Mouse (Mus musculus) ovary, postnatal 36 days (tissue): ENCODE data around the gene Rorb.

ENCODE experiments used
- DNase-seq: peaks from one replicate; pipeline ENCODE4 v3.0.0; 2022; ENCODE audit warnings: low spot score, mixed read lengths

The Rorb gene

GRCm38 (mm10) chr19:19005144-19005543 is 105.9 kb downstream of the Rorb start:
- no peak for DNase-seq

DNA sequence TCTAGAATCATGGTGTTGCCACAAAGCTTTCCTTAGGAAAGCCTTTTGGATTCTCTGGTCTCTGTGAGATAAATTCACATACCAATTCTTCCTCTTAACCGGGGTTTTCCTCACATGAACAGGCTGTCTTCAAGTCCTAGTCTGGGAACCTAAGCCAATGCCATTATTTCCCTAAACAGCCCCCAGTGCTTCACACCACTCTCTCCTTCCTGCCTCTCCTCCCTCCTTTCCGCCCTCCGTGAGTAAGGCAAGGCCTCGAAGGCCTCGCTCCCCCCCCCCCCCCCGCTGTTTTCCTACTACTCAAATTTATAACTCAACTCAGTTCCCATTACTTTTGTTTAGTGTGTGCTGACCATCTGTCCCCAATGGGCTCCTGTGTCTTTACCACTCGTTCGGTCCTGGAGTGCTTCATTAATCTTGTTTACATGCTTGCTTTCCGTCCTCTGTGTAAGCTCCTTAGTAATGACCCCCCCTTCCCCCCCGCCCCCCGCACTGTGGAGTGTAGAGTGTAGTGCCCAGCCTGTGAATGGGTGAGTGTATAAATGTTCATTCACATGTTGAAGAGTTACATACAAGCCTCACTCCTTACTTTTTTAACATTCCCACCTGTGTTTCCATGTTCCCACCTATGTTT is 106.9 kb downstream of the Rorb start:
- DNase-seq = no peak

- no peak for DNase-seq
Measured at GRCm38 (mm10) chr19:18998966-18999365, 112.0 kb downstream of the Rorb start.

DNA sequence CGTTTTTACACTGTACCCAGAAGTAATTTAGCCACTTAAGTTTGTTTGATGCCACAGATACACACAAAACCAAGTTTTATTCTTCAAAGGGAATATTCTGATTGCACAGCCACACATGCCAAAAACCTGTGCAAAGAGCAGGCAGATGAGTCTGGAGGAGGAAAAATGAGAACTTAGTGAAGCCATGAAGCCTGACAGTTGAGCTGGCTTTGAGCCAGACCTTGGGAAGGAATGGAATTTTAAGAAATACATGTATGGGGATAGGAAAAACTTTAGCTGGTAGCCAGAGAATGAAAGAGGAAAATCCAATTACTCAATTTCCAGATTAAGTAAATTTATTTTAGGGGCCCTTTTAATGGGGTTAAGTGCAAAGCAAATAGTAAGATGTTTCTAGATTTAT is 113.3 kb downstream of the Rorb start:
- no peak for DNase-seq

DNA sequence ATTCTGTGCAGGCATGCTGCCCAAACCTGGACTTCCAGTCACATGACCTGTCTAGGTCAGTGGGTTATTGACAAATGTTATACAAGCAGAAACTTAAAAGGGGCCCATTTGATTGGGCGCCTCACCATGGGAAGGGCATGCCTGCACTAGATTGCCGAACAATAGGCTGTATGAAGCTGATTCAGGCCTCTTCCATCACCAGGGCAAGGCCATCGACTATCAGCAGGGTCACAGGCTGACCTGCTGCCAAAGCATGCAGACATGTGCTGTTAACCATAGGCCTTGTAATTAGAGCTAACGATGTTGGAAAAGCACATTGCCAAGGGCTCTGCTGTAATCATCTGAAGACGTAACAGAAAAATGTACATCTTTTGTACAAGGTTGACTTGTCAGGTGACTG is 131.0 kb downstream of the Rorb start:
- no peak for DNase-seq

- no peak for DNase-seq
Measured at GRCm38 (mm10) chr19:18974796-18975660, 136.0 kb downstream of the Rorb start.

GRCm38 (mm10) chr19:18969386-18969785 is 141.6 kb downstream of the Rorb start:
- no peak for DNase-seq

DNA sequence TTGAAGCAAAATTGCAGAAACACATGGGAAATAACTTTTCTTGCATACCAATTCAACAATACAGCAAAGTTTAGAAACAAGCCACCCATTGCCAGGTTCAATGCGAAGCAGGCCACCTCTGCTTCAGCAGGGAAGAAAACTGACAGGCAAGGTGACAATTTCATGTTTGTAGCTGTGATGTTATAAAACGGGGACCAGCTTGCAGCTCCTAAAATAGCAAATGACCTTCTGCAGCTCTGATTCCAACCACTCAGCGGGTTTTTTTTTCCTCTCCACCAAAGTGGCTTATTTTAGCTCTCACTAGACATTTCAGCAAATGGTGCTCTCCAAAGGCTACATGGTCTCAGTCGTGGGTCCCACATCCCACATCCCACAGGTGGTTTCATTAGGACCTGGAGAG is 143.7 kb downstream of the Rorb start:
- DNase-seq = no peak

DNA sequence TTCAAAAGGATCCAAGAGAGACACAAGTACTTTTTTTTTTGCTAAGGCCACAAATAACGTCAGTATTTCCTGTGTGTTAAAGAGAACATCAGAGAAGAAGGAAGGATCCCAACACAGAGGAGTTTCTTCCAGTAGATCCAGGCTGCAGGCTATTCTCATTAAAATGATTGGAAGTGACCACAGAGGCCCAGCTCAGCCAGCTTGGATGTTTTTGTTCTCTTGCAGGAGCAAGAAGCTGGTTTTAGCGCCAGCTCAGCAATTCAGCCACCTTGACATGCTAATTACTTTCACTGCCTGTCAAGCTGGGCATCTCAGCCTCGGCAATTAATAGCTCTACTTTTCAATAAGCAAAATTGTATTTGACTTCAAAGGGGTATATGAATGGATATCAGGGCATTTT is 151.1 kb downstream of the Rorb start:
- no peak for DNase-seq

GRCm38 (mm10) chr19:18952806-18953205 is 158.2 kb downstream of the Rorb start:
- no peak for DNase-seq

DNA sequence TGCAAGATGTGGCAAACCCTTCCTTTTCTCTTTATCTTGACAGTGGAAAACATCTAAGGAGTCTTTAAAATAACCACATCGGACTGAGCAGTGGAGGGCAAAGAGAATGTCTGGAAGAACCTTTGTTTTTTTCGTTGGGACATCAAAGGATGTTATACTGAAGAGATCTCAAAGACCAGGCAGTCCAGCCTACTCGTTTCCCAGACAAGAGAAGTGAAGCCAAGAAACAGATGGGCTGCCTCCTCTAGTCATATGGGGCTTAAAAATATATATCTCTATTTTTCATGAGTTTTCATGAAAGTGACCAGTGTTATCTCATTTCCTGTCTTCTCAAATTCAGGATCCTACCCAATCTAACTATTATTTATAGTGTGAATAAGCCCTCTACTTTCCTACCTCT is 163.8 kb downstream of the Rorb start:
- no peak for DNase-seq

- DNase-seq = no peak
Measured at GRCm38 (mm10) chr19:18945265-18945664, 165.7 kb downstream of the Rorb start.

- no peak for DNase-seq
Measured at GRCm38 (mm10) chr19:18941391-18941790, 169.6 kb downstream of the Rorb start.

DNA sequence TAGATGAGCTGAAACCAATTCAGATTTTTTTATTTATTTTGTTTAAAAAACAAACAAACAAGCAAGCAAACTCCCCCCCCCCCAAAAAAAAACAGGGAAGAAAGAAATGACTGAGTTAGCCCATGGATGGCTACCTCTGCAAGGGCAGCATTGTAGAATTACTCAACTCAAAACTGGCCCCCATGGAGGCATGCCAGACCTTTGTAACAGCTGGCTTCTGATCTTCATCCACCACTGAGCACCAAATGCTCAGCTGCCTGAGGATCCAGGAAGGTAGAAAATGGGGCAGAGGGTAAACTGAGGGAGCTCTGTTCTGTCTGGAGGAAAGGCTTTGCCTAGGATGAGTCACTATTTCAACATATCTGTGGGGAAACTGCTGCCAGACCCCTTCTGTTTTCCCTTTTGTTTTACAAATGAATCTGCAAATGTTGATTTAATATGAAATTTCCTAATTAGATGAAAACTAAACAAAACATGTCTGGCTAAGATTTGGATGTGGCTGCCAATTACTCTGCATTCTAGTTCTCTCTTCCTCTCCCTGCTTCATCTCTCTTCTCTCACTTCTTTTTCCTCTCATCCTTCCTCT is 199.1 kb downstream of the Rorb start:
- DNase-seq = no peak

- DNase-seq = no peak
Measured at GRCm38 (mm10) chr19:18909641-18910040, 201.4 kb downstream of the Rorb start.

- DNase-seq = no peak
Measured at GRCm38 (mm10) chr19:18905511-18905910, 205.5 kb downstream of the Rorb start.

- no peak for DNase-seq
Measured at GRCm38 (mm10) chr19:18902694-18903067, 208.3 kb downstream of the Rorb start.

- DNase-seq = no peak
Measured at GRCm38 (mm10) chr19:18902041-18902693, 208.8 kb downstream of the Rorb start.

GRCm38 (mm10) chr19:18898238-18898637 is 212.8 kb downstream of the Rorb start:
- no peak for DNase-seq

GRCm38 (mm10) chr19:18890216-18890615 is 220.8 kb downstream of the Rorb start:
- no peak for DNase-seq

DNA sequence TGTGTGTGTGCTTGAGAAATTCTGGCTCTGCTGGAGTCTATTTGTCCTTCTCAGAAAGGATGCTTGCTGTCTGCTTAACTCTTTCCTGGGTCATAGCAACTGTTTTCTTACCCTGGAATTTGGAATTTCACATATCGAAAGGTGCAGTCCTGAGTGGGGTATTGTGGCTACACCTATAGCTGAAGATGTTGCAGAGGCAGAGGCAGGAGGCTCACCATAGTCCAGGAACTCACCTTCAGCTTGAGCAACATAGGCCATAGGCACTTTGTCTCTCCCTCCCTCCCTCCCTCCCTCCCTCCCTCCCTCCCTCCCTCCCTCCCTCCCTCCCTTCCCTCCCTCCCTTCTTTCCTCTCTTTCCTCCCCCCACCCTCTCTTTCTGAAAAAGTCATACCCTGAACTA is 221.4 kb downstream of the Rorb start:
- no peak for DNase-seq

DNA sequence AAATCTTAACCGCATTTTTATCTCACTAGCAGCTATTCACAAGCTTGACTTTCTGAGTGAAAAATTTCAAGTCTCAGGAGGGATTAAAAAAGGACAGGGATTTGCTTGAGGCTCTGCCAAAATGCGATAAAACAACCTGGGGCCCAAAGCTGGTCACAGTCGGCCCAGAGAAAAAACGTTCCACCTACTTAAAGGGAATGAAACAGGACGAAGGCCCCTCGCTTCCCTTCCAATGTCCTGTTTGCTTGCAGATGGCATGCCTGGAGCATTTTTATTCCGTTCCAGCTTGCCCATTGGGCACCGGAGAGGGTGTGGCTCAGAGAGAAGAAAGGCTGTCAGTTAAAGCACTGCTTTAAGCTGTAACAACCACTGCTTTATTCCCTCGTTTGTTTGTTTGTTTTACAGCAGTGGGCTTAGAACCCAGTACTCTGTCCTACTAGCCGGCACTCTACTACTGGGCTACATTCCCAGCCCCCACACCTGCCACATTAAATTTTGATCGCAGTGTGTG is 221.8 kb downstream of the Rorb start:
- DNase-seq = no peak
